17 mouse cellular contexts compared by ENCODE assay signal in genomic region chr14:21752411-21752810, GRCm38 (mm10). TPM values are rescaled to one million over a fixed set of nuclear protein-coding genes. Genes with fewer than 3 reads are reported as not detected.
DNase-seq lines count a peak whose midpoint lies in the region; ATAC-seq and TF ChIP-seq lines count a peak whose summit lies in the region.
"Had no signal": no experiment of that assay in that cellular context is flagged by ENCODE, and none has a peak within 500 bp of the region (broad histone marks: within the 10 kb centered on the region; RNA-seq: fewer than 3 reads in every experiment).

No protein-coding gene starts in this region.

- no peaks in the 10 kb centered on the region for H3K27me3 ChIP-seq in embryonic facial prominence, embryonic 12.5 days
- H3K27me3 ChIP-seq in embryonic facial prominence, embryonic 10.5 days (replicated peaks; ENCODE audit: low read depth, poor library complexity, severe bottlenecking): no peaks in the 10 kb centered on the region
- H3K27me3 ChIP-seq in CH12.LX (replicated peaks): no peaks in the 10 kb centered on the region
- H3K27me3 ChIP-seq in liver, embryonic 15.5 days: no peaks in the 10 kb centered on the region
- H3K27me3 ChIP-seq: embryonic facial prominence, embryonic 15.5 days; stomach, embryonic 15.5 days had no signal

- no peaks in the 10 kb centered on the region for H3K36me3 ChIP-seq in embryonic facial prominence, embryonic 12.5 days
- H3K36me3 ChIP-seq in embryonic facial prominence, embryonic 10.5 days (replicated peaks): no peaks in the 10 kb centered on the region
- H3K36me3 ChIP-seq in CH12.LX (replicated peaks in 1 of 2; ENCODE audit: control insufficient read depth in 1 of 2, insufficient read depth in 1 of 2, low read length in 1 of 2): peaks cover 0 to 2% of the 10 kb centered on the region in 2 experiments
- H3K36me3 ChIP-seq in liver, embryonic 15.5 days (replicated peaks): no peaks in the 10 kb centered on the region
- H3K36me3 ChIP-seq: embryonic facial prominence, embryonic 15.5 days; stomach, embryonic 15.5 days had no signal

- H3K27ac ChIP-seq in embryonic facial prominence, embryonic 12.5 days: no peak overlapping the region
- H3K27ac ChIP-seq in embryonic facial prominence, embryonic 10.5 days (replicated peaks): no peak overlapping the region
- no peak overlapping the region for H3K27ac ChIP-seq in CH12.LX (ENCODE audit: insufficient read depth, low read depth)
- no peak overlapping the region for H3K27ac ChIP-seq in liver, embryonic 15.5 days (replicated peaks)
- H3K27ac ChIP-seq: embryonic facial prominence, embryonic 15.5 days; stomach, embryonic 15.5 days had no signal

- peaks cover 19% of the 10 kb centered on the region for H3K79me2 ChIP-seq in CH12.LX (replicated peaks; ENCODE audit: control insufficient read depth, extremely low read depth, insufficient read depth, poor library complexity, severe bottlenecking)

- H3K9ac ChIP-seq in embryonic facial prominence, embryonic 12.5 days: no peak overlapping the region
- H3K9ac ChIP-seq in CH12.LX (ENCODE audit: insufficient read depth, low read depth): no peak overlapping the region
- H3K9ac ChIP-seq in liver, embryonic 15.5 days: no peak overlapping the region
- H3K9ac ChIP-seq: stomach, embryonic 15.5 days had no signal

- in situ Hi-C loops in CH12.LX (cut with MboI; ENCODE audit: low pct_ligation_motif_present, low pct_unique_long_range_greater_than_20kb, low sequenced_read_pairs): no loop called here

- dilution Hi-C loops in CH12.LX (cut with MboI; ENCODE audit: extremely low pct_ligation_motif_present, extremely low pct_unique_long_range_greater_than_20kb, low sequenced_read_pairs): no loop called here

- H3K4me2 ChIP-seq in embryonic facial prominence, embryonic 12.5 days (replicated peaks): 0 out of 2 replicates have a peak overlapping the region, but pooled peaks have one; percentile 60
- peak overlapping the region; percentile 48 for H3K4me2 ChIP-seq in CH12.LX (ENCODE audit: insufficient read depth, low read depth, poor library complexity, severe bottlenecking)
- H3K4me2 ChIP-seq in liver, embryonic 15.5 days: 0 out of 2 replicates have a peak overlapping the region, but pooled peaks have one; percentile 87

- no peak for DNase-seq in embryonic facial prominence, embryonic 10.5 days (ENCODE audit: low spot score)
- peak; percentile 65 for DNase-seq in kidney, adult 9 months
- DNase-seq in kidney, adult 18-20 months: no peak
- no peak for DNase-seq in CH12.LX (ENCODE audit: extremely low read depth)
- no peak for DNase-seq in frontal cortex, postnatal 14 days (ENCODE audit: low spot score in 2 of 2)
- DNase-seq in thymus, postnatal 4 days: no peak
- DNase-seq: cerebellum, adult 2 months; gastrocnemius, postnatal 10 days had no signal

- no peak for TF ChIP-seq RAD21 in CH12.LX (IDR thresholded peaks at IDR 0.05; ENCODE audit: low read depth, low read length)

- no peak for TF ChIP-seq CTCF in CH12.LX (conservative IDR thresholded peaks at IDR 0.05 in 1 of 2, IDR thresholded peaks at IDR 0.05 in 1 of 2; ENCODE audit: low read depth in 2 of 2, low read length in 2 of 2)

- no peak for TF ChIP-seq POLR2A in CH12.LX (IDR thresholded peaks at IDR 0.05; ENCODE audit: low read depth, low read length)

- peaks cover 8% of the 10 kb centered on the region; the same call in 1 of the 2 replicates for H3K4me1 ChIP-seq in embryonic facial prominence, embryonic 12.5 days
- H3K4me1 ChIP-seq in embryonic facial prominence, embryonic 10.5 days: peaks cover 23% of the 10 kb centered on the region; the same call in 1 of the 2 replicates
- peaks cover 5 to 33% of the 10 kb centered on the region in 2 experiments for H3K4me1 ChIP-seq in CH12.LX (ENCODE audit: control insufficient read depth in 1 of 2, insufficient read depth in 2 of 2)
- peaks cover 72% of the 10 kb centered on the region for H3K4me1 ChIP-seq in liver, embryonic 15.5 days (replicated peaks)

- no peaks in the 10 kb centered on the region for H3K9me3 ChIP-seq in embryonic facial prominence, embryonic 12.5 days
- H3K9me3 ChIP-seq in embryonic facial prominence, embryonic 10.5 days: no peaks in the 10 kb centered on the region
- H3K9me3 ChIP-seq in CH12.LX (replicated peaks; ENCODE audit: low read length): no peaks in the 10 kb centered on the region
- no peaks in the 10 kb centered on the region for H3K9me3 ChIP-seq in liver, embryonic 15.5 days (replicated peaks)
- H3K9me3 ChIP-seq: embryonic facial prominence, embryonic 15.5 days; stomach, embryonic 15.5 days had no signal

- H3K4me3 ChIP-seq in embryonic facial prominence, embryonic 12.5 days: no peak overlapping the region
- H3K4me3 ChIP-seq in embryonic facial prominence, embryonic 10.5 days: no peak overlapping the region
- H3K4me3 ChIP-seq in CH12.LX (replicated peaks in 1 of 3; ENCODE audit: low read depth in 2 of 3, low read length in 2 of 3, poor library complexity in 1 of 3): no peak overlapping the region
- H3K4me3 ChIP-seq in liver, embryonic 15.5 days (replicated peaks): no peak overlapping the region

- WGBS in embryonic facial prominence, embryonic 12.5 days: 91% methylated on average over 3 of the region's 3 CpGs
- WGBS in embryonic facial prominence, embryonic 10.5 days: 94% methylated on average over 3 of the region's 3 CpGs
- 84% methylated on average over 3 of the region's 3 CpGs for WGBS in liver, embryonic 15.5 days (ENCODE audit: insufficient replicate concordance)

- no peak for TF ChIP-seq EP300 in CH12.LX (IDR thresholded peaks at IDR 0.05; ENCODE audit: low read length)

- no peak for ATAC-seq in embryonic facial prominence, embryonic 12.5 days (ENCODE audit: insufficient number of reproducible peaks, insufficient read depth, low FRiP score, low TSS enrichment)
- no peak for ATAC-seq in liver, embryonic 15.5 days (ENCODE audit: insufficient read depth)

TF ChIP-seq in CH12.LX, 34 proteins besides CTCF, POLR2A, EP300 and RAD21:
- no peak for TF ChIP-seq JUND (conservative IDR thresholded peaks at IDR 0.05; ENCODE audit: low read depth, low read length)
TF ChIP-seq in CH12.LX: peak in this region for 0.

RNA-seq across cellular contexts. Expression of gene Dusp13, which starts 1.4 kb away (rescaled TPM):
- polyA plus RNA-seq in embryonic facial prominence, embryonic 12.5 days (2016; fragmentation: Nextera tagmentation; extraction: Ambion mirVana): not detected in 2 replicates
- 0.55 TPM in 1 of 2 replicates, not detected in the other for polyA plus RNA-seq in embryonic facial prominence, embryonic 10.5 days (2016; fragmentation: Nextera tagmentation; extraction: Ambion mirVana)
- not detected in 2 replicates for total RNA-seq in CH12.LX (2012; rRNA removed)
- not detected in 2 replicates for total RNA-seq in CH12.LX (2014; rRNA removed)
- polyA plus RNA-seq in CH12.LX (2012; ENCODE audit: insufficient read length, low read depth): 0.34 TPM in 1 of 2 replicates, not detected in the other
- 0.16 and 0.18 TPM in 2 replicates for polyA plus RNA-seq in liver, embryonic 15.5 days (2015; fragmentation: Nextera tagmentation; extraction: Ambion mirVana)
- polyA plus RNA-seq: heart, embryonic 16.5 days; neural tube, embryonic 11.5 days; stomach, embryonic 15.5 days had no signal

RNA-seq across cellular contexts. Expression of gene Samd8, which starts 2.1 kb away (rescaled TPM):
- 12.8 and 13.8 TPM in 2 replicates for polyA plus RNA-seq in embryonic facial prominence, embryonic 12.5 days (2016; fragmentation: Nextera tagmentation; extraction: Ambion mirVana)
- polyA plus RNA-seq in embryonic facial prominence, embryonic 10.5 days (2016; fragmentation: Nextera tagmentation; extraction: Ambion mirVana): 9.5 and 10.4 TPM in 2 replicates
- total RNA-seq in CH12.LX (2012; rRNA removed): 6.6 and 7.0 TPM in 2 replicates
- total RNA-seq in CH12.LX (2014; rRNA removed): 9.0 and 9.5 TPM in 2 replicates
- polyA plus RNA-seq in CH12.LX (2012; ENCODE audit: insufficient read length, low read depth): 4.7 and 5.4 TPM in 2 replicates
- 2.8 and 3.3 TPM in 2 replicates for polyA plus RNA-seq in liver, embryonic 15.5 days (2015; fragmentation: Nextera tagmentation; extraction: Ambion mirVana)

RNA-seq across cellular contexts. Expression of gene Dupd1, which starts 38.0 kb away (rescaled TPM):
- polyA plus RNA-seq in embryonic facial prominence, embryonic 12.5 days (2016; fragmentation: Nextera tagmentation; extraction: Ambion mirVana): 0.39 and 0.47 TPM in 2 replicates
- not detected in 2 replicates for polyA plus RNA-seq in embryonic facial prominence, embryonic 10.5 days (2016; fragmentation: Nextera tagmentation; extraction: Ambion mirVana)
- total RNA-seq in CH12.LX (2012; rRNA removed): not detected in 2 replicates
- not detected in 2 replicates for total RNA-seq in CH12.LX (2014; rRNA removed)
- polyA plus RNA-seq in CH12.LX (2012; ENCODE audit: insufficient read length, low read depth): not detected in 2 replicates
- polyA plus RNA-seq in liver, embryonic 15.5 days (2015; fragmentation: Nextera tagmentation; extraction: Ambion mirVana): 0.10 TPM in 1 of 2 replicates, not detected in the other
- total RNA-seq: ES-E14 had no signal
- polyA plus RNA-seq: cerebellum, adult 2 months; embryonic facial prominence, embryonic 15.5 days; macrophage; stomach, embryonic 15.5 days; urinary bladder, adult 2 months had no signal
